Mouse (Mus musculus) heart, postnatal 0 days (tissue): Measurements from ENCODE around the gene Gstt4. TPM values are rescaled to one million over a fixed set of nuclear protein-coding genes. Genes with fewer than 3 reads are reported as not detected.

Source experiments
- ATAC-seq: fragments of 200-750 bp; cut with Nextera tagmentation; 2 replicates; pipeline ENCODE4 v1.8.0; 2017; ENCODE audit warnings: low read depth, moderate number of reproducible peaks, moderate library complexity; ENCODE audit not compliant: insufficient read depth
- DNase-seq: peaks from one replicate; pipeline ENCODE4 v3.0.0-alpha.2; 2016; ENCODE audit warnings: low spot score
- H3K27ac ChIP-seq: fragments of 300-500 bp; sonication (generic); 2 replicates; pipeline ENCODE4 v1.5.1; 2014; ENCODE audit warnings: low read depth, mild to moderate bottlenecking
- H3K27me3 ChIP-seq: fragments of 300-500 bp; sonication (generic); 2 replicates; pipeline ENCODE4 v1.6.1; 2014; ENCODE audit warnings: low read length, mixed read lengths; ENCODE audit not compliant: control insufficient read depth, insufficient read depth
- H3K36me3 ChIP-seq: fragments of 300-500 bp; sonication (generic); replicated peaks from 2 replicates; pipeline ENCODE4 v1.6.1; 2014; ENCODE audit warnings: low read length, mixed read lengths; ENCODE audit not compliant: control insufficient read depth, insufficient read depth
- H3K4me1 ChIP-seq: fragments of 300-500 bp; sonication (generic); 2 replicates; pipeline ENCODE4 v1.6.1; 2014; ENCODE audit warnings: antibody characterized with exemption; ENCODE audit not compliant: control insufficient read depth, insufficient read depth
- H3K4me2 ChIP-seq: fragments of 300-500 bp; sonication (generic); 2 replicates; pipeline ENCODE4 v1.6.1; 2014; ENCODE audit warnings: low read depth, mild to moderate bottlenecking, low read length, moderate library complexity
- H3K4me3 ChIP-seq: fragments of 300-500 bp; sonication (generic); 2 replicates; pipeline ENCODE4 v1.5.1; 2014; ENCODE audit warnings: low read depth, low read length
- H3K9ac ChIP-seq: fragments of 300-500 bp; sonication (generic); replicated peaks from 2 replicates; pipeline ENCODE4 v1.6.1; 2014; ENCODE audit warnings: low read depth, low read length, mixed read lengths
- H3K9me3 ChIP-seq: fragments of 300-500 bp; sonication (generic); replicated peaks from 2 replicates; pipeline ENCODE4 v1.6.1; 2016; ENCODE audit warnings: low read length; ENCODE audit not compliant: control insufficient read depth
- CTCF ChIP-seq: IDR thresholded peaks from 2 replicates; pipeline ENCODE4 v1.5.1; 2016; ENCODE audit warnings: antibody characterized with exemption, control low read depth, low read depth
- EP300 ChIP-seq: IDR thresholded peaks from 2 replicates; pipeline ENCODE4 v1.6.1; 2016; ENCODE audit warnings: antibody characterized with exemption, low read depth
- WGBS: fragments of 180-500 bp; shearing (Covaris S2); extraction: QIAGEN DNeasy Blood & Tissue Kit; methylation state at CpG from one replicate; pipeline ENCODE4 v1.1.7; 2014; 5-methylcytosine and 5-hydroxymethylcytosine counted together
- polyA plus RNA-seq: library from polyadenylated mRNA; unstranded; fragments of >200 nt; fragmentation: Nextera tagmentation; extraction: Ambion mirVana; gene quantifications from 2 replicates; pipeline ENCODE4 v1.2.1, GENCODE M21; 2015
- total RNA-seq: library from RNA; depleted of rRNA; stranded (reverse); fragments of >200 nt; gene quantifications from 2 replicates; pipeline ENCODE4 v1.2.3, GENCODE M21; 2014; ENCODE audit warnings: low replicate concordance

Gstt4 gene
- total and polyA plus RNA-seq, 2 experiments from 2014 or later = not detected

GRCm38 (mm10) chr10:75789081-75789735 is 33.1 kb downstream of the Gstt4 start:
- no peaks in the 10 kb centered on the region for H3K4me1 ChIP-seq
- no peaks in the 10 kb centered on the region for H3K36me3 ChIP-seq
- H3K27ac ChIP-seq = no peak overlapping the region
- no peak overlapping the region for H3K4me3 ChIP-seq
- DNase-seq (no peak), ATAC-seq (no peak)
- no peak overlapping the region for H3K9ac ChIP-seq
- no peak overlapping the region for H3K4me2 ChIP-seq
- H3K27me3 ChIP-seq = no peaks in the 10 kb centered on the region
- no peaks in the 10 kb centered on the region for H3K9me3 ChIP-seq
- WGBS = 71% methylated on average over 6 of the region's 6 CpGs
- TF ChIP-seq EP300 = no peak
- TF ChIP-seq CTCF = no peak

GRCm38 (mm10) chr10:75788277-75788676 is 34.1 kb downstream of the Gstt4 start:
- no peaks in the 10 kb centered on the region for H3K4me1 ChIP-seq
- no peak overlapping the region for H3K27ac ChIP-seq
- no peaks in the 10 kb centered on the region for H3K9me3 ChIP-seq
- no peak overlapping the region for H3K9ac ChIP-seq
- TF ChIP-seq EP300 (no peak), CTCF (no peak)
- H3K4me3 ChIP-seq = no peak overlapping the region
- WGBS = 86% methylated on average over 8 of the region's 8 CpGs
- no peaks in the 10 kb centered on the region for H3K36me3 ChIP-seq
- no peak for DNase-seq
- no peak overlapping the region for H3K4me2 ChIP-seq
- no peak for ATAC-seq
- no peaks in the 10 kb centered on the region for H3K27me3 ChIP-seq

GRCm38 (mm10) chr10:75785442-75785841 is 36.9 kb downstream of the Gstt4 start:
- H3K4me2 ChIP-seq = no peak overlapping the region
- H3K4me3 ChIP-seq = no peak overlapping the region
- no peak overlapping the region for H3K9ac ChIP-seq
- H3K4me1 ChIP-seq = 0 out of 2 replicates have a peak, but pooled peaks cover 2% of the 10 kb centered on the region
- DNase-seq (no peak), ATAC-seq (no peak)
- no peak overlapping the region for H3K27ac ChIP-seq
- no peaks in the 10 kb centered on the region for H3K36me3 ChIP-seq
- no peaks in the 10 kb centered on the region for H3K9me3 ChIP-seq
- no peak for TF ChIP-seq CTCF
- TF ChIP-seq EP300 = no peak
- 51% methylated on average over 1 of the region's 1 CpGs for WGBS
- H3K27me3 ChIP-seq = peaks cover 4% of the 10 kb centered on the region; the same call in 1 of the 2 replicates

- H3K4me2 ChIP-seq = peak within 1 kb of the TSS; percentile 63
- TF ChIP-seq EP300 (no peak), CTCF (no peak)
- H3K27me3 ChIP-seq = peaks cover 12% of the 10 kb centered on the region; the same call in 1 of the 2 replicates
- H3K36me3 ChIP-seq = no peaks in the 10 kb centered on the region
- ATAC-seq = peak; percentile 58
- H3K9me3 ChIP-seq = peaks cover 9% of the 10 kb centered on the region
- 0 out of 2 replicates have a peak, but pooled peaks cover 4% of the 10 kb centered on the region for H3K4me1 ChIP-seq
- H3K27ac ChIP-seq = no peak within 1 kb of the TSS
- DNase-seq = peak; percentile 37
- peak within 1 kb of the TSS; percentile 38 for H3K9ac ChIP-seq
- 2% methylated on average over 28 of the region's 28 CpGs for WGBS
- H3K4me3 ChIP-seq = peak within 1 kb of the TSS; percentile 42
These were observed 41.4 kb downstream of the Gstt4 start, which contains the start of the genes Gm20441 and Gstt3 for GRCm38 (mm10) chr10:75780769-75781578. Gene Gm20441 (minus strand): TSS chr10:75780954. Gene Gstt3 (minus strand): TSS chr10:75781414.

GRCm38 (mm10) chr10:75779206-75780174 is 42.9 kb downstream of the Gstt4 start:
- no peak overlapping the region for H3K4me3 ChIP-seq
- H3K9ac ChIP-seq = no peak overlapping the region
- no peak for ATAC-seq
- no peak overlapping the region for H3K27ac ChIP-seq
- WGBS = 39% methylated on average over 15 of the region's 15 CpGs
- no peak for DNase-seq
- no peaks in the 10 kb centered on the region for H3K36me3 ChIP-seq
- H3K4me2 ChIP-seq = 0 out of 2 replicates have a peak overlapping the region, but pooled peaks have one; percentile 63
- TF ChIP-seq CTCF (no peak), EP300 (no peak)
- peaks cover 9% of the 10 kb centered on the region for H3K9me3 ChIP-seq
- H3K4me1 ChIP-seq = 0 out of 2 replicates have a peak, but pooled peaks cover 4% of the 10 kb centered on the region
- peaks cover 12% of the 10 kb centered on the region; the same call in 1 of the 2 replicates for H3K27me3 ChIP-seq
